Mouse (Mus musculus) liver, postnatal 0 days (tissue): Measurements from ENCODE around the gene Exoc3l4.

Experiments
- CTCF ChIP-seq: sonication (generic); IDR thresholded peaks from 2 replicates; pipeline ENCODE4 v1.5.1; 2016; ENCODE audit warnings: antibody characterized with exemption, low read depth
- EP300 ChIP-seq: IDR thresholded peaks from 2 replicates; pipeline ENCODE4 v1.6.1; 2016; ENCODE audit warnings: antibody characterized with exemption, low read depth, mild to moderate bottlenecking

GRCm38 (mm10) chr12:111455860-111456259, 39.0 kb downstream of the Exoc3l4 start:
- TF ChIP-seq EP300, result no peak
- TF ChIP-seq CTCF, result no peak
